Mouse (Mus musculus) ES-Bruce4 (cell line): ENCODE measurements around the gene Cox17. TPM values are rescaled to one million over a fixed set of nuclear protein-coding genes. Genes with fewer than 3 reads are reported as not detected.

Experiments used
- H3K27ac ChIP-seq: 2 replicates; pipeline ENCODE4 v1.5.1; 2012; ENCODE audit warnings: low read length, inconsistent platforms; ENCODE audit not compliant: insufficient read depth
- H3K27me3 ChIP-seq: 2 replicates; pipeline ENCODE4 v1.6.1; 2012; ENCODE audit warnings: mild to moderate bottlenecking, low read length, inconsistent platforms; ENCODE audit not compliant: control insufficient read depth, poor library complexity, insufficient read depth, severe bottlenecking
- H3K36me3 ChIP-seq: 2 replicates; pipeline ENCODE4 v1.6.1; 2012; ENCODE audit warnings: inconsistent platforms, mild to moderate bottlenecking, low read length, moderate library complexity; ENCODE audit not compliant: control insufficient read depth, poor library complexity, insufficient read depth, severe bottlenecking
- H3K4me1 ChIP-seq: one replicate; pipeline ENCODE4 v1.8.1; 2011; ENCODE audit warnings: low read length; ENCODE audit not compliant: control insufficient read depth, insufficient read depth
- H3K4me3 ChIP-seq: 2 replicates; pipeline ENCODE4 v1.5.1; 2011; ENCODE audit warnings: low read depth, mild to moderate bottlenecking, low read length
- H3K9ac ChIP-seq: 2 replicates; pipeline ENCODE4 v1.6.1; 2012; ENCODE audit warnings: low read depth, mild to moderate bottlenecking, inconsistent platforms; ENCODE audit not compliant: poor library complexity, severe bottlenecking
- H3K9me3 ChIP-seq: replicated peaks from 2 replicates; pipeline ENCODE4 v1.6.1; 2012; ENCODE audit warnings: mild to moderate bottlenecking, low read length, inconsistent platforms; ENCODE audit not compliant: control insufficient read depth, poor library complexity, insufficient read depth, severe bottlenecking
- CTCF ChIP-seq: IDR thresholded peaks from one replicate; pipeline ENCODE4 v1.8.1; 2011; ENCODE audit warnings: low read depth, low read length
- EP300 ChIP-seq: IDR thresholded peaks from 2 replicates; pipeline ENCODE4 v1.6.1; 2011; ENCODE audit warnings: low read depth, low read length; ENCODE audit not compliant: insufficient read depth
- POLR2A ChIP-seq: IDR thresholded peaks from one replicate; pipeline ENCODE4 v1.8.1; 2011; ENCODE audit warnings: low read length; ENCODE audit not compliant: insufficient read depth
- polyA plus RNA-seq: library from polyadenylated mRNA; stranded (reverse); fragments of >200 nt; gene quantifications from 2 replicates; pipeline ENCODE4 v1.2.4, GENCODE M21; 2011; ENCODE audit warnings: low read depth; ENCODE audit not compliant: missing spikeins, insufficient read depth, insufficient read length

Gene Cox17
- polyA plus RNA-seq, 1 experiment, result 226 TPM

- no peaks in the 10 kb centered on the region for H3K36me3 ChIP-seq
- no peaks in the 10 kb centered on the region for H3K9me3 ChIP-seq
- TF ChIP-seq CTCF (no peak), POLR2A (no peak), EP300 (no peak)
- H3K27me3 ChIP-seq, result no peaks in the 10 kb centered on the region
- no peak overlapping the region for H3K27ac ChIP-seq
- H3K9ac ChIP-seq, result no peak overlapping the region
- H3K4me3 ChIP-seq, result no peak overlapping the region
- no peaks in the 10 kb centered on the region for H3K4me1 ChIP-seq
Observed at GRCm38 (mm10) chr16:38388757-38389156, 42.0 kb downstream of the Cox17 start.

- Histone ChIP-seq H3K27ac (no peak overlapping the region), H3K4me3 (no peak overlapping the region), H3K9me3 (no peaks in the 10 kb centered on the region), H3K36me3 (no peaks in the 10 kb centered on the region), H3K9ac (no peak overlapping the region), H3K27me3 (no peaks in the 10 kb centered on the region), H3K4me1 (no peaks in the 10 kb centered on the region)
- TF ChIP-seq EP300 (no peak), CTCF (no peak), POLR2A (no peak)
Observed at GRCm38 (mm10) chr16:38389284-38389893, 42.6 kb downstream of the Cox17 start.

GRCm38 (mm10) chr16:38390322-38390721 lies 43.5 kb downstream of the Cox17 start:
- TF ChIP-seq EP300 (no peak), CTCF (no peak), POLR2A (no peak)
- H3K9ac ChIP-seq, result no peak overlapping the region

GRCm38 (mm10) chr16:38392126-38392894 lies 45.5 kb downstream of the Cox17 start:
- Histone ChIP-seq H3K27ac (no peak overlapping the region), H3K9me3 (no peaks in the 10 kb centered on the region), H3K36me3 (no peaks in the 10 kb centered on the region), H3K4me1 (no peaks in the 10 kb centered on the region), H3K27me3 (no peaks in the 10 kb centered on the region), H3K9ac (no peak overlapping the region), H3K4me3 (no peak overlapping the region)
- TF ChIP-seq CTCF (no peak), POLR2A (no peak), EP300 (no peak)

More at GRCm38 (mm10) chr16:38390322-38390721, 43.5 kb downstream of the Cox17 start:
- Histone ChIP-seq H3K36me3 (no peaks in the 10 kb centered on the region), H3K27me3 (no peaks in the 10 kb centered on the region), H3K4me3 (no peak overlapping the region), H3K9me3 (no peaks in the 10 kb centered on the region), H3K4me1 (no peaks in the 10 kb centered on the region), H3K27ac (no peak overlapping the region)

- Histone ChIP-seq H3K4me3 (no peak overlapping the region), H3K36me3 (no peaks in the 10 kb centered on the region), H3K4me1 (peaks cover 1% of the 10 kb centered on the region), H3K27ac (no peak overlapping the region), H3K9me3 (no peaks in the 10 kb centered on the region), H3K27me3 (no peaks in the 10 kb centered on the region), H3K9ac (no peak overlapping the region)
- TF ChIP-seq EP300 (no peak), POLR2A (no peak), CTCF (no peak)
Observed at GRCm38 (mm10) chr16:38394191-38394618, 47.4 kb downstream of the Cox17 start.

GRCm38 (mm10) chr16:38395060-38395730 lies 48.4 kb downstream of the Cox17 start:
- Histone ChIP-seq H3K9ac (no peak overlapping the region), H3K36me3 (no peaks in the 10 kb centered on the region), H3K27me3 (no peaks in the 10 kb centered on the region), H3K27ac (no peak overlapping the region), H3K4me3 (no peak overlapping the region), H3K4me1 (peaks cover 4% of the 10 kb centered on the region), H3K9me3 (no peaks in the 10 kb centered on the region)
- TF ChIP-seq POLR2A (no peak), EP300 (no peak), CTCF (no peak)
